Mouse (Mus musculus) limb, embryonic 14.5 days (tissue): ENCODE measurements around the gene Crebrf. TPM values are rescaled to one million over a fixed set of nuclear protein-coding genes. Genes with fewer than 3 reads are reported as not detected.
A peak's percentile ranks its signal among the peaks of the same experiment; 100 is the strongest.

Experiments
- ATAC-seq: fragments of 200-750 bp; cut with Nextera tagmentation; 2 replicates; pipeline ENCODE4 v1.8.0; 2017; ENCODE audit warnings: low read depth, moderate number of reproducible peaks, moderate TSS enrichment; ENCODE audit not compliant: low FRiP score
- DNase-seq: peaks from one replicate; pipeline ENCODE4 v3.0.0-alpha.2; 2015; ENCODE audit warnings: low spot score
- H3K27ac ChIP-seq: fragments of 300-500 bp; sonication (generic); replicated peaks from 2 replicates; pipeline ENCODE4 v1.5.1; 2014; ENCODE audit warnings: low read depth, mild to moderate bottlenecking, low read length, moderate library complexity, mixed read lengths
- H3K27me3 ChIP-seq: fragments of 300-500 bp; sonication (generic); 2 replicates; pipeline ENCODE4 v1.6.1; 2014; ENCODE audit warnings: low read length, mixed read lengths; ENCODE audit not compliant: control insufficient read depth, insufficient read depth
- H3K36me3 ChIP-seq: fragments of 300-500 bp; sonication (generic); 2 replicates; pipeline ENCODE4 v1.6.1; 2014; ENCODE audit warnings: mild to moderate bottlenecking, low read length, moderate library complexity, mixed read lengths; ENCODE audit not compliant: control insufficient read depth, insufficient read depth
- H3K4me1 ChIP-seq: fragments of 300-500 bp; sonication (generic); 2 replicates; pipeline ENCODE4 v1.6.1; 2014; ENCODE audit warnings: antibody characterized with exemption, low read length, mixed read lengths; ENCODE audit not compliant: control insufficient read depth, insufficient read depth
- H3K4me2 ChIP-seq: fragments of 300-500 bp; sonication (generic); replicated peaks from 2 replicates; pipeline ENCODE4 v1.6.1; 2014; ENCODE audit warnings: low read depth, mild to moderate bottlenecking, low read length, moderate library complexity; ENCODE audit not compliant: severe bottlenecking
- H3K4me3 ChIP-seq: fragments of 300-500 bp; sonication (generic); replicated peaks from 2 replicates; pipeline ENCODE4 v1.5.1; 2014; ENCODE audit warnings: low read length
- H3K9ac ChIP-seq: fragments of 300-500 bp; sonication (generic); 2 replicates; pipeline ENCODE4 v1.6.1; 2014; ENCODE audit warnings: mild to moderate bottlenecking, low read depth, low read length, moderate library complexity; ENCODE audit not compliant: severe bottlenecking
- H3K9me3 ChIP-seq: fragments of 300-500 bp; sonication (generic); 2 replicates; pipeline ENCODE4 v1.6.1; 2016; ENCODE audit warnings: low read length; ENCODE audit not compliant: control insufficient read depth
- POLR2A ChIP-seq: fragments of 200-500 bp; IDR thresholded peaks from 2 replicates; pipeline ENCODE4 v1.8.0; 2012; ENCODE audit warnings: inconsistent platforms, mild to moderate bottlenecking, moderate library complexity, borderline replicate concordance; ENCODE audit not compliant: insufficient read depth, insufficient read length; ENCODE audit errors: extremely low read depth
- WGBS: fragments of 180-500 bp; shearing (Covaris S2); extraction: QIAGEN DNeasy Blood & Tissue Kit; methylation state at CpG from one replicate; pipeline ENCODE4 v1.1.7; 2014; 5-methylcytosine and 5-hydroxymethylcytosine counted together
- polyA plus RNA-seq, 2 experiments: library from polyadenylated mRNA; depleted of rRNA in 1 of 2; stranded (reverse) in 1 of 2; unstranded in 1 of 2; fragments of >200 nt; fragmentation: Nextera tagmentation in 1 of 2; extraction: Ambion mirVana in 1 of 2; gene quantifications; 2 replicates each; pipeline versions ENCODE4 v1.2.1 to v1.2.3; 2012 to 2014

Gene Crebrf
- polyA plus RNA-seq, 2 experiments, result 4.9 to 6.5 TPM

DNA sequence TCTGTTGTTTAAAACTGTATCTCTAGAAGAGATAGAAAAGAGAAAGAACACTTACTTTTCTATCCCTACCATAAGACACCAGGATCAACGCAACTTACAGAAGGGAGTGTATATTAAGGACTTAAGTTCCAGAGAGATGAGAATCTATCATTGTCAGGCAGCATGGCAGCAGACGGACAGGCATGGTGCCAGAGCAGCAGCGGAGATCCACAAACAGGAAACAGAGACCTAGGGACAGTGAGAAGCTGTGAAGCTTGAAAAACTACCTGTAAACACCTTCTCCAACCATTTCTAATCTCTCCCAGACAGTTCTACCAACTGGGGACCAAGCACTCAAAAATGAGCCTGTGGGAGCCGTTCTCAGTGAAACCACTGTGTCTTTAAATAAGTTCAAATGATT is 11.8 kb upstream of the Crebrf start:
- Histone ChIP-seq H3K27ac (no peak overlapping the region), H3K27me3 (no peaks in the 10 kb centered on the region), H3K9me3 (no peaks in the 10 kb centered on the region), H3K36me3 (peaks cover 21% of the 10 kb centered on the region), H3K4me2 (no peak overlapping the region), H3K4me1 (no peaks in the 10 kb centered on the region), H3K9ac (no peak overlapping the region), H3K4me3 (no peak overlapping the region)
- TF ChIP-seq POLR2A, result no peak
- WGBS, result 87% methylated on average over 4 of the region's 4 CpGs
- DNase-seq, result no peak
- ATAC-seq, result no peak

GRCm38 (mm10) chr17:26705463-26706359 is 9.7 kb upstream of the Crebrf start:
- Histone ChIP-seq H3K36me3 (peaks cover 4% of the 10 kb centered on the region; the same call in 1 of the 2 replicates), H3K9me3 (no peaks in the 10 kb centered on the region), H3K27me3 (no peaks in the 10 kb centered on the region), H3K4me1 (no peaks in the 10 kb centered on the region), H3K27ac (no peak overlapping the region), H3K9ac (no peak overlapping the region), H3K4me2 (no peak overlapping the region), H3K4me3 (no peak overlapping the region)
- ATAC-seq (no peak), DNase-seq (no peak)
- no peak for TF ChIP-seq POLR2A
- 74% methylated on average over 11 of the region's 11 CpGs for WGBS

GRCm38 (mm10) chr17:26707066-26707465 is 8.4 kb upstream of the Crebrf start:
- Histone ChIP-seq H3K9me3 (no peaks in the 10 kb centered on the region), H3K4me1 (no peaks in the 10 kb centered on the region), H3K4me3 (no peak overlapping the region), H3K27me3 (no peaks in the 10 kb centered on the region), H3K27ac (no peak overlapping the region), H3K9ac (no peak overlapping the region), H3K36me3 (no peaks in the 10 kb centered on the region), H3K4me2 (no peak overlapping the region)
- DNase-seq (no peak), ATAC-seq (no peak)
- WGBS, result 70% methylated on average over 7 of the region's 7 CpGs
- TF ChIP-seq POLR2A, result no peak

- no peaks in the 10 kb centered on the region for H3K36me3 ChIP-seq
- no peak overlapping the region for H3K4me2 ChIP-seq
- no peak for TF ChIP-seq POLR2A
- H3K4me1 ChIP-seq, result no peaks in the 10 kb centered on the region
- H3K9ac ChIP-seq, result no peak overlapping the region
- H3K27ac ChIP-seq, result no peak overlapping the region
- no peaks in the 10 kb centered on the region for H3K9me3 ChIP-seq
- no peak for DNase-seq
- ATAC-seq, result no peak
- H3K27me3 ChIP-seq, result no peaks in the 10 kb centered on the region
- H3K4me3 ChIP-seq, result no peak overlapping the region
Measured at GRCm38 (mm10) chr17:26708499-26708898, 7.0 kb upstream of the Crebrf start.

GRCm38 (mm10) chr17:26708993-26709590 is 6.4 kb upstream of the Crebrf start:
- Histone ChIP-seq H3K4me1 (no peaks in the 10 kb centered on the region), H3K9ac (0 out of 2 replicates have a peak overlapping the region, but pooled peaks have one; percentile 16), H3K36me3 (no peaks in the 10 kb centered on the region), H3K27ac (no peak overlapping the region), H3K27me3 (no peaks in the 10 kb centered on the region), H3K4me2 (no peak overlapping the region), H3K9me3 (no peaks in the 10 kb centered on the region), H3K4me3 (no peak overlapping the region)
- no peak for TF ChIP-seq POLR2A
- no peak for ATAC-seq
- 60% methylated on average over 9 of the region's 9 CpGs for WGBS
- no peak for DNase-seq
